Comparison of ENCODE assay signal across 8 mouse cellular contexts in genomic region chr17:50292661-50293171, GRCm38 (mm10). TPM values are rescaled to one million over a fixed set of nuclear protein-coding genes. Genes with fewer than 3 reads are reported as not detected.
DNase-seq lines count a peak whose midpoint lies in the region; ATAC-seq and TF ChIP-seq lines count a peak whose summit lies in the region.

No protein-coding gene starts in this region.

- no peaks in the 10 kb centered on the region for H3K27me3 ChIP-seq in embryonic facial prominence, embryonic 15.5 days
- no peaks in the 10 kb centered on the region for H3K27me3 ChIP-seq in kidney, adult 2 months (replicated peaks; ENCODE audit: control insufficient read depth, insufficient read depth, low read length)
- H3K27me3 ChIP-seq in limb, embryonic 10.5 days (ENCODE audit: low read depth, poor library complexity, severe bottlenecking): no peaks in the 10 kb centered on the region
- H3K27me3 ChIP-seq in midbrain, embryonic 11.5 days (ENCODE audit: control insufficient read depth, insufficient read depth, low read length): no peaks in the 10 kb centered on the region

- no peak for TF ChIP-seq POLR2A in kidney, adult 2 months (IDR thresholded peaks at IDR 0.05; ENCODE audit: low read depth, low read length)

- peak overlapping the region; percentile 47 for H3K4me3 ChIP-seq in embryonic facial prominence, embryonic 15.5 days (replicated peaks)
- H3K4me3 ChIP-seq in kidney, adult 2 months (ENCODE audit: insufficient read depth, low read depth, low read length): peak overlapping the region; percentile 69
- peak overlapping the region; percentile 57 for H3K4me3 ChIP-seq in limb, embryonic 10.5 days
- peak overlapping the region; percentile 32 for H3K4me3 ChIP-seq in midbrain, embryonic 11.5 days (ENCODE audit: low read depth, low read length)

- H3K4me2 ChIP-seq in embryonic facial prominence, embryonic 15.5 days (replicated peaks): peak overlapping the region; percentile 66
- H3K4me2 ChIP-seq in midbrain, embryonic 11.5 days: peak overlapping the region; percentile 48

- H3K9ac ChIP-seq in embryonic facial prominence, embryonic 15.5 days: peak overlapping the region; percentile 35
- H3K9ac ChIP-seq in midbrain, embryonic 11.5 days (ENCODE audit: low read length): peak overlapping the region; percentile 35

- WGBS in embryonic facial prominence, embryonic 15.5 days: 5% methylated on average over 57 of the region's 57 CpGs
- WGBS in kidney, adult 2 months: 6% methylated on average over 57 of the region's 57 CpGs
- 5% methylated on average over 57 of the region's 57 CpGs for WGBS in limb, embryonic 10.5 days
- WGBS in midbrain, embryonic 11.5 days: 6% methylated on average over 47 of the region's 57 CpGs

- H3K4me1 ChIP-seq in embryonic facial prominence, embryonic 15.5 days: no peaks in the 10 kb centered on the region
- no peaks in the 10 kb centered on the region for H3K4me1 ChIP-seq in kidney, adult 2 months (ENCODE audit: control insufficient read depth, insufficient read depth, low read length)
- H3K4me1 ChIP-seq in limb, embryonic 10.5 days: peaks cover 5% of the 10 kb centered on the region; the same call in 1 of the 2 replicates
- no peaks in the 10 kb centered on the region for H3K4me1 ChIP-seq in midbrain, embryonic 11.5 days (ENCODE audit: control insufficient read depth, insufficient read depth, low read length)

- peak; percentile 45 for TF ChIP-seq CTCF in kidney, adult 2 months (conservative IDR thresholded peaks at IDR 0.05; ENCODE audit: insufficient read depth, insufficient read length, low read depth, low read length)

- DNase-seq in brain, adult 2 months (ENCODE audit: low read depth, low spot score): peak; percentile 95
- DNase-seq in heart, adult 8-10 months (ENCODE audit: low spot score): peak; percentile 90
- DNase-seq in kidney, adult 2 months: peak; percentile 92
- peak; percentile 92 for DNase-seq in limb, embryonic 10.5 days (ENCODE audit: low spot score)
- DNase-seq in midbrain, embryonic 11.5 days (ENCODE audit: low spot score, missing footprints): peak; percentile 98
- DNase-seq in right cerebral cortex, postnatal 4 days: peak; percentile 78
- DNase-seq in urinary bladder, postnatal 4 days (ENCODE audit: low spot score in 2 of 2): peak; percentile 88 to 92

- ATAC-seq in embryonic facial prominence, embryonic 15.5 days (ENCODE audit: insufficient number of reproducible peaks, low FRiP score, low TSS enrichment, low read depth): peak; percentile 95
- ATAC-seq in midbrain, embryonic 11.5 days (ENCODE audit: low FRiP score): peak; percentile 96

- H3K27ac ChIP-seq in embryonic facial prominence, embryonic 15.5 days (replicated peaks): peak overlapping the region; percentile 78
- no peak overlapping the region for H3K27ac ChIP-seq in kidney, adult 2 months (ENCODE audit: insufficient read depth, low read depth, low read length)
- peak overlapping the region; percentile 91 for H3K27ac ChIP-seq in limb, embryonic 10.5 days
- no peak overlapping the region for H3K27ac ChIP-seq in midbrain, embryonic 11.5 days (ENCODE audit: low read depth, low read length)

- H3K36me3 ChIP-seq in embryonic facial prominence, embryonic 15.5 days: no peaks in the 10 kb centered on the region
- no peaks in the 10 kb centered on the region for H3K36me3 ChIP-seq in kidney, adult 2 months (ENCODE audit: control insufficient read depth, insufficient read depth, low read length)
- peaks cover 8% of the 10 kb centered on the region for H3K36me3 ChIP-seq in limb, embryonic 10.5 days
- no peaks in the 10 kb centered on the region for H3K36me3 ChIP-seq in midbrain, embryonic 11.5 days (ENCODE audit: control insufficient read depth, insufficient read depth, low read length)

- peaks cover 7% of the 10 kb centered on the region; the same call in 1 of the 2 replicates for H3K9me3 ChIP-seq in embryonic facial prominence, embryonic 15.5 days (replicated peaks)
- peaks cover 7% of the 10 kb centered on the region for H3K9me3 ChIP-seq in limb, embryonic 10.5 days (replicated peaks)
- peaks cover 10% of the 10 kb centered on the region for H3K9me3 ChIP-seq in midbrain, embryonic 11.5 days (ENCODE audit: control insufficient read depth, low read length)

RNA-seq across cellular contexts. Expression of gene Dazl, which starts 0.7 kb away (rescaled TPM):
- 0.28 and 0.30 TPM in 2 replicates for polyA plus RNA-seq in embryonic facial prominence, embryonic 15.5 days (2015; fragmentation: Nextera tagmentation; extraction: Ambion mirVana)
- total RNA-seq in heart, adult 8-10 months (2022): under 1 TPM in 2 of 4 experiments, not detected in 2; 0.20 to 0.44 TPM
- polyA plus RNA-seq in kidney, adult 2 months (2012; rRNA removed): not detected in 2 replicates
- not detected in 2 replicates for polyA plus RNA-seq in limb, embryonic 10.5 days (2016; fragmentation: Nextera tagmentation; extraction: Ambion mirVana)
- polyA plus RNA-seq in midbrain, embryonic 11.5 days (2014; fragmentation: Nextera tagmentation; extraction: Ambion mirVana): 0.23 TPM in 1 of 2 replicates, not detected in the other

Comparison
In these comparisons a context has a peak if more than half of its experiments do, and no peak if none do; other contexts are left out.
1. H3K27ac ChIP-seq: peak in embryonic facial prominence, embryonic 15.5 days (single experiment) and limb, embryonic 10.5 days (single experiment); none in kidney, adult 2 months (single experiment) and midbrain, embryonic 11.5 days (single experiment).
2. Peak in every context shown above with its lines, with median percentiles within 50 percentile points of each other: DNase-seq and H3K4me3 ChIP-seq.